Mouse (Mus musculus) megakaryocyte, adult 5-6 weeks (primary cell): Measurements from ENCODE around the gene Atp5g2. TPM values are rescaled to one million over a fixed set of nuclear protein-coding genes. Genes with fewer than 3 reads are reported as not detected.

ENCODE experiments used
- ATAC-seq: 2 replicates; pipeline ENCODE4 v1.8.0; 2016; ENCODE audit warnings: mild to moderate bottlenecking, inconsistent platforms; ENCODE audit not compliant: poor library complexity, severe bottlenecking
- total RNA-seq, 2 experiments: library from RNA; stranded (forward) in 1 of 2; stranded (reverse) in 1 of 2; fragments of 153-499, 151-499 nt in 1 of 2; fragments of 221-1000, 200-1000 nt in 1 of 2; gene quantifications; 2 replicates each; pipeline versions ENCODE4 v1.2.3 to v1.2.4; 2015 to 2017

The Atp5g2 gene
- total RNA-seq, 2 experiments from 2014 or later = 43.8 to 47.5 TPM

- no peak for ATAC-seq
Measured at GRCm38 (mm10) chr15:102612966-102613365, 59.2 kb downstream of the Atp5g2 start.

Other genes with a start within 250 kb of the Atp5g2 start
- gene Amhr2, start 227.0 kb downstream of the Atp5g2 start, total RNA-seq (2015) = not detected in 2 replicates
- not detected in 2 replicates for gene Amhr2, start 227.0 kb downstream of the Atp5g2 start, total RNA-seq (2017)
- 306 and 344 TPM in 2 replicates for gene Prr13, start 213.3 kb downstream of the Atp5g2 start, total RNA-seq (2015)
- 197 and 215 TPM in 2 replicates for gene Prr13, start 213.3 kb downstream of the Atp5g2 start, total RNA-seq (2017)
- gene Pcbp2, start 201.8 kb downstream of the Atp5g2 start, total RNA-seq (2015) = 705 and 801 TPM in 2 replicates
- 156 and 205 TPM in 2 replicates for gene Pcbp2, start 201.8 kb downstream of the Atp5g2 start, total RNA-seq (2017)
- gene Gm10337, start 168.6 kb downstream of the Atp5g2 start, total RNA-seq (2015) = not detected in 2 replicates
- not detected in 2 replicates for gene Gm10337, start 168.6 kb downstream of the Atp5g2 start, total RNA-seq (2017)
- 0.09 and 0.27 TPM in 2 replicates for gene Map3k12, start 155.3 kb downstream of the Atp5g2 start, total RNA-seq (2015)
- gene Map3k12, start 155.3 kb downstream of the Atp5g2 start, total RNA-seq (2017) = 0.33 and 0.85 TPM in 2 replicates
- 10.7 and 14.1 TPM in 2 replicates for gene Tarbp2, start 154.2 kb downstream of the Atp5g2 start, total RNA-seq (2015)
- gene Tarbp2, start 154.2 kb downstream of the Atp5g2 start, total RNA-seq (2017) = 19.4 and 21.2 TPM in 2 replicates
- gene Npff, start 147.4 kb downstream of the Atp5g2 start, total RNA-seq (2015) = 2.8 and 5.0 TPM in 2 replicates
- gene Npff, start 147.4 kb downstream of the Atp5g2 start, total RNA-seq (2017) = 0.81 TPM in 1 of 2 replicates, not detected in the other
- not detected in 2 replicates for gene Gm28047, start 47.3 kb downstream of the Atp5g2 start, total RNA-seq (2015)
- not detected in 2 replicates for gene Gm28047, start 47.3 kb downstream of the Atp5g2 start, total RNA-seq (2017)
- gene Atf7, start 46.9 kb downstream of the Atp5g2 start, total RNA-seq (2015) = 123 and 142 TPM in 2 replicates
- 23.6 and 45.8 TPM in 2 replicates for gene Atf7, start 46.9 kb downstream of the Atp5g2 start, total RNA-seq (2017)
- gene Calcoco1, start 49.8 kb upstream of the Atp5g2 start, total RNA-seq (2015) = 17.0 and 23.7 TPM in 2 replicates
- 12.0 and 12.2 TPM in 2 replicates for gene Calcoco1, start 49.8 kb upstream of the Atp5g2 start, total RNA-seq (2017)
- gene Hoxc13, start 248.8 kb upstream of the Atp5g2 start, total RNA-seq (2015) = not detected in 2 replicates
- not detected in 2 replicates for gene Hoxc13, start 248.8 kb upstream of the Atp5g2 start, total RNA-seq (2017)